Mouse (Mus musculus) MEL-GATA-1-ER (cell line): ENCODE data around the gene Faf2.
A peak's percentile ranks its signal among the peaks of the same experiment; 100 is the strongest.
"Not testable (repeated sequence)": the region's sequence is repeated elsewhere in the genome, so short reads cannot be mapped to it uniquely, and the experiment has no call there.

ENCODE experiments used
- DNase-seq: peaks from one replicate; pipeline ENCODE4 v3.0.0-alpha.2; 2012; ENCODE audit warnings: low read depth; ENCODE audit errors: extremely low read depth

Gene Faf2

DNA sequence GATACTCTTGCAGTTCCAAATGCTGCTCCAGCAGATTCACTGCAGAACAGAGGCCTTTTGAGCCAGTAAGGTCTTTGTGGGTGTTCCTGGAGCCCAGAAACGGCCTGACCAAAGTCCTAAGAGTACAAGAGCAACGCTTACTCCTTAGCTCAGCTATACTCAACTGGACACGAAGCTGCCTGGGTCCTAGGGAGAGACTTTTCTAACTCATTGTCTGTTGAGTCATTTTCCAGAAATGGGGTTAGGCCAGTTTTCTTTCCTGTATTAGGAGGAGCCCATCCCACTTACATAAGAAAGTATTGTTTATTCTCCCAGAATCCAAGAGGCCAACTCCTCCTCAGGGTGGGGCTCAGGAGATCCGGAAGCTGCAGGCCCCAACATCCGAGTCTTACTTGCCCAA is 16.2 kb upstream of the Faf2 start:
- DNase-seq = no peak

DNA sequence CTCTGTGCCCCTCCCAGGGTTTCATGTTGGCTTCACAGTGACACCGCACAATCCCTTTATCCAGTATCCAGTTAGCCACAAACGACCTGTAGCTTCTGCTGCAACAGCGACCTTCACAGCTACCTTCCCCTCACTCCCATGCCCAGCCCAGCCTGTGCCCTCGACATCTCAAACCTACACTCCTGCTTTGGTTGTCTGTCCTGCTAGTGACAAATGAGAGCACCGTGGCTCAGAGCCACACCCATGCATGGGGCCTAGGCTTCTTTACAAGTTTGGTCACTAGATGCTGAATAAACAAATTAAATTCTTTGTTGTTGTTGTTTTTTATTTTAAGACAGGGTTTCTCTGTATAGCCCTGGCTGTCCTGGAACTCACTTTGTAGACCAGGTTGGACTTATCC is 14.4 kb upstream of the Faf2 start:
- no peak for DNase-seq

DNA sequence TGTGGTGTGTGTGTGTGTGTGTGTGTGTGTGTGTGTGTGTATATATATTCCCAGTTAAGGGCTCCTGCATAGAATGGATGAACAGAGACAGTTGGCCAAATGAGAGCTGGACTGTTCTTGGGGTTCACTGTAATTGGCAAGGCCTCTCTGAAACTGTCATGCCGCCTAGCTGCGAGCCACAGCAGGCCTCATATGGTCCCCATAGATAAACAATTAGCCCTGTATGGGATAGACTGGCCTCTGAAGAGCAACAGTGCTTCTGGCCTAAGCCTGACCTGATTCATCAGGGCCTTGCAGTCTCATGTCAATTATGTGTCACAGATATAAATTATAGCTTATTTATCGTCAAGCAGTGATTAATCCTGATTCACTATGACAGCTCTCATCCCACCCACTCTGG is 13.6 kb upstream of the Faf2 start:
- DNase-seq = no peak

DNA sequence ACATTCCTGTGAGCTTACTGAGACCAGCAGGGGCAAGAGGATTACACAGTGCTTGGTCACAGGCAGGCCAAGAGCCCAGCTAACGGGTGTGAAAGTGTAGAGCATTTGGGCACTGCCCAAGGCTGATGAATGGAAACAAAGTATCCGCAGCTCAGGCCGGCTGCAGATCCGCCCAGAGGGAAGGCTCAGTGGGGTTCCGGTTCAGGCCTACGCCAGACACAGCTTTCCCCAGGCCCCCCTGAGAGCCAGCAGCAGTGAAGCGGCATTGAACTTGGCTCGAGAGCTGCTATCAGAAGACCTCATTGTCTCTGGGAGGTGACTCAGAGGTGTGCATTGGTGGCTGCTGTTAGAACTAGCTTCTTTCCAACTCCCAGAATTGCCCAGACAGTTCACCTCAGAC is 12.9 kb upstream of the Faf2 start:
- no peak for DNase-seq

DNA sequence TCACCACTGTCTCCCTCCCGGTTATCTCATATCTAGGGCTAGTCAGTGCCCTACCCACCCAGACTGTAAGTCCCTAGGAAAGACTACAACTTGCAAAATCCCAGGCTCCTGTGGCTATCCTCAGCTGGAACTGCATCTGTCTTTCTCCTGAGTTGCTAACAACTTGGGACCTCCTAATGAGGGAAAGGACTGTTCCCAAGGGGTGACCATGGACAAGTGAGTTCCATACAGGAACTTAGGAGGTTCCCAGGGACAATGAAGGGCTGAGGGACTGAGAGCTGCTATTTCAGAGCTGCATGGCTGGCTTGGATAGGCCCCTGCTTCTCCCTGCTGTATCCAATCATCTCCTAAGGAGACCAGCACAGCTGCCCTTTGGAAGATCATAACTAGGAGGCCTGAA is 12.3 kb upstream of the Faf2 start:
- no peak for DNase-seq

DNA sequence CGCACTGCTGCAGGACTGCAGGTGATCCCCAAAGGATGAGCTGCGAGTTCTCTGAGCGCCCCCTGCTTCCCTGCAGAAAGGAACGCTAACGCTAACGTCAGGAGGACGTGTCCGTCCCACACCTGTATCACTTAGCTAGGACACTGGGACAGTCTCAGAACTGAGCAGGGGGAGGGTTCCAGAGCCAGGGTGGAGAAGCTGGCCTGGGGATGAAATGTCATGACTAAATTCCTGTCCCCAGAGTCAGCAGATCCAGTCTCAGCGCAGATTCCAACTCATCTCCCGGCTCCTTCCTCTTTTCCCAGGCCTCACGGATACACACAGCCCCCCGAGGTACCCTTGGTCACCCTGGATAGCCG is 11.0 kb upstream of the Faf2 start:
- DNase-seq = no peak

DNA sequence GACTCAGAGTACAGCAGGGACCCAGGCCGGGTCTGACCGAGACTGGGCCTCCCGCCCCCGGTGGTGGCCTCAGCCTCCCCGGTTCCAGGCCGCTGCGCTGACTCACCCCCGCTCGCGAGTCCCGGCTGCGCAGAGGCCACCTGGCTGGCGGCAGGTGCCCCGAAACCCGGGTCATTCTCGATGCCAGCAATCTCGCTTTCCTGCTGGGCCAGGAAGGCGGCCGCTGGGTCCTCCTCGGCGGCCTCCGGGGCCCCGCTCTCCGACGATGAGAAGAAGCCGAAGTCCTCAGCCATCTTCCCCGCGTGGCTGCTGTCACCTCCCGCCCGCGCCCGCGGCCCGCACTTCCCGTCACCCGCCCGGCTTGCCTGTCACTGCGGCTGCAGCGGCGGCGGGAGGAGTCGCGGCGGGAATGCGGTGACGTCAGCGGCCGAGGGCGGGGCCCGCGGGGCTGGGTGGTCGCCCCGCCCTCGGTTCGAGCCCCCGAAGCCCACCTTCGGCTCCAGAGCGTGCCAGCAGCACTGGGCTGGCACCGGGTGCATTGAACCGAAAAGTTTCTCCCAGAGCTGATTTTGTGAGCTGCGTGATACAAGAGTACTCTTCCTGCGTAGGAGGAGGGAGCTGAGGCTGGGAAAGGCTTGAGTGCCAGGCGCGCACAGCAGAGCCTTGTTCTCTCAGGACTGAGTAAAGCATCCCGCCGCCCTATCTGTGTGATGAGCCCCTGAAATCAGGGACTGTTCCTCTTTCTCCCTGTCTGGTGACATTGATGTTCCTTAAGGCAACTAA is 10.4 kb upstream of the Faf2 start, which contains the start of gene Cltb:
Gene Cltb, minus strand, starts transcription at position 373 of the 783 bp plus-strand sequence.
- DNase-seq = peak; percentile 50

DNA sequence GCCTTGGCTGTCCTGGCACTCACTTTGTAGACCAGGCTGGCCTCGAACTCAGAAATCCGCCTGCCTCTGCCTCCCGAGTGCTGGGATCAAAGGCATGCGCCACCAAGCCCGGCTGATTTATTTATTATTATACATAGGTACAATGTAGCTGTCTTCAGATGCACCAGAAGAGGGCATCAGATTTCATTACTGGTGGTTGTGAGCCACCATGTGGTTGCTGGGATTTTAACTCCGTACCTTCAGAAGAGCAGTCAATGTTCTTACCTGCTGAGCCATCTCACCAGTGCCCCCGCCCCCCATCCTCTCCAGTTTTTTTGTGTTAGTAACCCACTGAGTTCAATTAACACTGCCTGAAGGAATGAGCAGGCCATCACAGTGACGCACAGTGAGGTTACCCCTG is 8.4 kb upstream of the Faf2 start:
- not testable (repeated sequence) for DNase-seq

DNA sequence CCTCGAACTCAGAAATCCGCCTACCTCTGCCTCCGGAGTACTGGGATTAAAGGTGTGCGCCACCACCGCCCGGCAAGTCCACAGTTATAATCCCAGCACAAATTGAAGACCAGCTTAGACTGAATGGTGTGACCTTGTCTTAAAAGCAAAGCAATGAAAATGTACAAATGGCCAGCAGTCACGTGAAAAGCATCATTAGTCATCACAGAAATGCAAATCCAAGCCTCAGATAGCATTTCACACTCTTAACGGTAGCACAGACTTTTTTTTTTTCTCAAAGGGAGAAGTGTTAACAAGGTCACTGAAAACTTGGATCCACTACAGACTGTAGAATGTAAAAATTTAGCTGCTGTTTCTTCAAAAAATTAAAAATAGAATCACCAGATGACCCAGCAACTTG is 5.3 kb upstream of the Faf2 start:
- DNase-seq = no peak

DNA sequence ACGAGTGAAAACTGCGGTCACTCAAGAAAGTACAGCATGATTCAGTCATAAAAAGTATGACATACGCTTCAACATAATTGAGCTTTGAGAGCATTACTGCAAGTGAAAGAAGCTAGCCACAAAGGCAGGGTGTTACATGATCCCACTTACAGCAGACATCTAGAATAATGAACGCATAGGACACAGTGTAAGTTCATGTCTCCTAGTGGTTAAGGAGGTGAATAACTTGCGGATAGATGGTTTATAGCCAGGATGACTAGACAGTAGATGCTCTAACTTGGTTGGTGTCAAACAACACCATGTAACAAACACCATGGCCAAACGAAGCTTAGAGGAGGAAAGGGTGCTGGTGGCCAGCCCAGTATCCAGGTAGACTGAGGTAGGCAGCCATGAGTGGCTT is 4.6 kb upstream of the Faf2 start:
- DNase-seq = no peak

DNA sequence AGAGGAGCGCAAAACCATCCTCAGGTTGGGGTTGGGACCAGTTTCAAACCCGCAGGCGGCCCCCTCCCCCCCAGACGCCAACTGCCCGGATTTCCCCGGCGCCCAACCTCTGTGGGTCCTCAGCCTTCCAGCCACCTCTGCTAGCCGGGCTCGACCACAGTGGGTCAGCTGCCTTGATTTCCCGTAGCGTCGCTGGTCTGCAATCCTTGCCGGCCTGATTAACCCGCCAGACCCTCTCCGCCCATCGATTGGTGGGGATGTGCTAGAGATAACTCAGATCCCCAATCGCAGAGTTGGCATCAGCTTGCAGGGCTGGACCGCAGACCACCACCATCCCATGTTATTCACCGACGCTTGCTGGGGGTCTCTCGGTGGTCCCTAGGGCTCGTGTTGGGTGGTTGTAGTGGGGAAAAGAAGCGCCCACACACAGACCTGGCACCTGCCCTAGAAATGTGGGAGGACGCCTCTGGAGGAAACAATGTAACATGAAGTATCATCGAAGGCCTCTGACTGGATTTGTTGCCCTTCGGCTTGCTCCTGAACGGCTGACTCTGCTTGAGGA is 457 bp downstream of the Faf2 start:
- DNase-seq = no peak

DNA sequence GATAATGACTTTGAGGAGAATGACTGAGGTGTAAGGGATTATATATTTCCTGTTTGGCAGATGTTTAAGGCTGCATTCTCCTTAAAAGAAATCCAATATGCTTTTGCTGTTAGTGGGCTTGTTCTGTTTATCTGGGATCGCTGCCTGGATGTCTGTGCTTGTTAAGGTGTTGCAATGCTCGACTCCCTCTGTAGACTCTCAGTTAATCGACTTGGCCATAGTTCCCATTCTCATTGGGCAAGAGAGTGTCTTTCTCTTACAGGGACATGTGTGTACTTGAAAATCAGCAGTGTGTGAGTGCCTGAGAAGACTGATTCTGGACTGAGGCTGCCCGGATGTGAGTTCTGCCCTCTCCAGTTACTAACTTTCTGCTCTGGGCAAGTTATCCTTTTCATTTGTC is 7.5 kb downstream of the Faf2 start:
- no peak for DNase-seq

DNA sequence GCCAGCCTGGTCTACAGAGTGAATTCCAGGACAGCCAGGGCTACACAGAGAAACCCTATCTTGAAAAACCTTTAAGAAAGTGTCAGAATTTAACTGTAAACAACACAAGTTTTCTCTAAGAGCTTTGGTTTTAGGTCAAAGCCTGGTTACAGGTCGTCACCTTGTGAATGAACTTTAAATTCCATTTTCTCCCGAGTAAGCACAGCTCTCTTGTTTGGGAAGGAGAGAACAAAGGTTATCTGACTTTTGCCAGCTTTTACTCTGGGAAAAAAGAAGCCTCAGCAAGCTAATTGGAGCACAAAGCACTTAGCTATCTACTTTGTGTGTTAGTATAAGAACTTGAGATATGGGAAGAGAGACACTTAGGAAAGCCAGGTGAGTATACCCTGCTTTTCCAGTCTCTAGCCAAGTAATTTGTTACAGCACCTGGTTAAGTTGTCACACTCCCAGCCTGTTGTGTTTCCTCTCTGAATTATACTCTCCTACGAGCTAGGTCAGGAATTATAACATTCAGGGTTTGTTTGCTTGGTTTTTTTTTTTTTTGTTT is 11.2 kb downstream of the Faf2 start:
- no peak for DNase-seq

DNA sequence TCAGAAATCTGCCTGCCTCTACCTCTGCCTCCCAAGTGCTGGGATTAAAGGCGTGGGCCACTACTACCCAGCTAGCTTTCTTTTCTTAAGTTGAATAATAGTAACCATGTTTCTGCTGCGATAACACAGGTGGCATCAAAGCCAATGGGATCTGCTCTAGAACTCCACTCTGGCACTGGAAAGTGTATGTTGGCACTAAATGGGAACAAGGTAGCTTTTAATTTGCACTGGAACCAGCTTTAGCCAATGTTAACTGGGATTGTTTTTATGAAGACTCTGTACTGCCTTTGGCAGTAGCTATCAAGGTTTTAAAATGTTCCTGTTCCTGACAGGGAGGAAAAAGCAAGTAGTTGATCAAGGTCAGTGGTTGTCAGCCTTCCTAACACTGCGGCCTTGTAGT is 13.4 kb downstream of the Faf2 start:
- DNase-seq = no peak

DNA sequence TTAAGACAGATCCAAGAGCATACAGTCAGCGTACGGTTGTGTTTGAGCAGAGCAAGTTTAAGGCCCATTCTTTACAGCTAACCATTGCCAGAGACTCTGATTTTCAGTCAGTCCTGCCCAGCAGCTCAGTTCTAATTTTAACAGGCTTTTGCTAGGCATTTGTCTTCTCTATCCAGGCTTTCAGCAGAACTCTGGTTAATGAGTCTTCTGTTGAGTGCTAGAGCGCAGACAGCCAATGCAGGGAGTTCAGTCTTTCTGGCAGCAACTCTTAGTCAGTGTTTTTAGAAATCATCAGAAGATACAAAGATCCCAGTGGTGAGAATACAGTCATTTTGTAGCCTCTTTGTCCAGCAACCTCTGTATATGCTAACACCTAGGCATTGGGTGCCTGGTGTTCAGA is 28.9 kb downstream of the Faf2 start:
- no peak for DNase-seq

DNA sequence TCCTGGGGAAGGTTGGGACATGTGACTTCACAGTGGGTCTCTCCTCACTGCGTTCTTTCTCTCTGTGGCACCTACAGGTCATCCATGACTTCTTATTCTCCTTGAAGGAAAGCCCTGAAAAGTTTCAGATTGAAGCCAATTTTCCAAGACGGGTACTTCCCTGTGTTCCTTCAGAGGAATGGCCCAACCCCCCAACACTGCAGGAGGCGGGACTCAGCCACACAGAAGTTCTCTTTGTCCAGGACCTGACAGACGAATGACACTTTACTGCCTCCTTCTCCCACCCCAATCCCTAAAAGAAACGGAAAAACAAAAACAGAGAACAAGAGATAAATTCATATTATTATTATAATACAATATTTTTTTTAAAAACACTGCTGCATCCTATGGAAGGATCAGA is 39.3 kb downstream of the Faf2 start:
- DNase-seq = no peak

DNA sequence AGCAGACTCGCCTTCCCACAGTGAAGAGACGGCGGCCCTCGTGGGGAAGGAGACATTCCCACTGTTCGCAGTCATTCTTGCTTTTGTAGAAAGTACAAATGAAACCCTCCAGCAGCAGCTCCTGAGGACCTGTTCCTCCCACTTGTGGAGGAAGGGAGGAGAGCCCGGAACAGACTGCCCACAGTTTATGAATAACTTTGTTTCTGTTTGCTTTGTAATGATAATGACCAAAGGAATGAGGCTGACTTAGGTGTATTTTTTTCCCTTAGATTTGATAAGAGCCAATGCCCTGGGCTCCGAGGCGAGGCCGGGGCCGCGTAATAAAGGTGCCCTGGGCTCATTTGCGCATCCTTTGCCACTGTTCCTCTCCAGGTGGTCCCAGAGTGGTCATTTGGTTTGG is 39.8 kb downstream of the Faf2 start:
- no peak for DNase-seq

DNA sequence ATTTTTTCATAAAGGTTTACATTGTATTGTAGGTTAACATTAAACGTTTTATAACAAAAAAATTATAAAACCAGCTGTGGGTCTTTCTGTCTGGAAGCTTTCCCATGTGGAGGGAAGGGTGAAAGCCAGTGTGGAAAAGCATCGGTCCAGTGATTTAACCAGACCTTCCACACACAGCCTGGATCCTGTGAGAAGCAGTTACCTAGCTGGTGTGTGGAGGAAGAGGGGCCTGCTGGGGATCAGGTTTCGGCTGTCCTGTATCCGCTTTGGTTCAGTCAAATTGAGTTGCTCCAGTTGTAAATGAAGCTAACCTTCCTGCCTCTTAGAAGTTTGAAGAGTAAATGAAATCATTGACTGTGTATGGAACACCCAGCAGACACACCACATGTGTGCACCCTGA is 42.4 kb downstream of the Faf2 start:
- no peak for DNase-seq

DNA sequence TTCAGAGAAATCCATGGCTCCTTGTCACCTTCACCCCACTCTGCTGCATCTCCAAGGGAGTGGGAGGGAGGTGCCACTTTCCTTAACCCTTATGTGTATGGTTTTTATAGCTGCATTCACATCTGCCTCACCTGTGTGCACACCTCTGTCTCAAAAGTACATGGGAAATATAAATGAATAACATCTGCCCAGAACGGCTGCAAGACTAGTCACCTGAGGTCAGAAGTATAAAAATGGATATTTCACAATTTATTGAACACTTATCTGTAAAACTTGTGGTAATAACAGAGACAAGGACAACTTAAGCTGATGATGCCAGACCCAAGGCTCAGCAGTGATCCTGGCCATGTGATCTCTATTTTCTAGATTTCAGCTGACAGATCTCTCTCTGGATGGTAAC is 42.9 kb downstream of the Faf2 start:
- DNase-seq = no peak

DNA sequence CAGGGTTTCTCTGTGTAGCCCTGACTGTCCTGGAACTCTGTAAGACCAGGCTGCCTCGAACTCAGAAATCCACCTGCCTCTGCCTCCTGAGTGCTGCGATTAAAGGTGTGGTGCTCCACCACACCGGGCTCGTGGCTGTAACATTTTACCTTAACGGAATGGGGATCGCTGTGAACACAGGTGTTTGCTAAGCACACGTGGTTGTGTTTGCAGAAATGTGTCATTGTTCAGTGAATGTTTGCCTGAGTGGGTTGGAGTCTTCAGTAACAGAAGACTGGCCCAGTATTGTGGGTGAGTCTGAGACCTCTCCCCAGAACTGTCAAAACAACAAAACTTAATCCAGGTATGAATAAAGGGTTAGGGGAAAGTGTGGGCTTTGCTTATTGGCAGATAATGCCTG is 43.5 kb downstream of the Faf2 start:
- DNase-seq = no peak

DNA sequence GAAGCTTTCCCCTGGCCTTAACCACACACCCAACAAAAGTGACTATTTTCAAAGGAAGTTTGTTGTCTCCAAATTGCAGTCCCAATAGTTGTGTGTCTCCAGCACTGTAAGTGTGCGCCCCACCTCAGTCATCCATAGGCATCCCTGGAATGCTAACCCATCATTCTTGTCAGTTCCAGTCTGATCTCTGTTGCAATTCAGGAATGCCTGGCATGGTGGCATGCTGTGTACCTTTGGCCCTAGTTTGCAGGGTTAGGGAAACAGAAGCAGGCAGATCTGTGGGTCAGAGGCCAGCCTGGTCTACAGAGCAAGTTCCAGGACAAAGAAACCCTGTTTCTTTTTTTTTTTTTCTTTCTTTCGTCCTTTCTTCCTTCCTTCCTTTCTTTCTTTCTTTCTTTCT is 48.9 kb downstream of the Faf2 start:
- no peak for DNase-seq

DNA sequence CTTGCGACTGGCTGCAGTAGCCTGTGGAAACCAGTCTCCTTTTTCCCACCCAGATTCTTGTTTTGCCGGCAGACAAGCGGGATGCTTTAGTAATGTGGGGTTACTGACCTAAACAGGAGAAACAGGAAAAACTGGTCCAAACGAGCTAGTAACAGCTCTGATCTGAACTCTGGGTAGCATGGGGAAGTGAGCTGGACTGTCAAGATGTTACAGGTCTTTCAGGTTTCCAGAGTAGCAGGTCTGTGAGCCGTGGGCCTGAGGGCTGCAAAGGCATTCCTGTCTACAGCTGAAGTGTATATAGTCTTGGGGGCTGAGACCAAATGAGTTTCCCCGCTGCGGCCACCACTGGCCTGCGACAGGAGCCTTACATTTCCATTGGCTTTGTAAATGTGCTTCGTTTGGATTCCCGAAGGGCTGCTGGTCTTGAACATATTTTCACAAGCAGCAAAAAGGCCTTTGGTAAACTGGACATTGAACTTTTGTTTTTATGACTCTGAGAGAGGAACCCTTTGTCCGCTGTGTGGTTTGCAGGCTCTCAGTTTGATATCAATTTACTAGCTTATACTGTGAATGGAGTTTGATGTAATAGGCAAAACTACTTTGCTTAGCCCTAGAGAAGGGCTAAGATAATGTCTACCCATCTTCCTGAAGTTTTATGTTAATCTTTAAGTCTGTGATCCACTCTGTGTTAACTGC is 54.5 kb downstream of the Faf2 start:
- no peak for DNase-seq

DNA sequence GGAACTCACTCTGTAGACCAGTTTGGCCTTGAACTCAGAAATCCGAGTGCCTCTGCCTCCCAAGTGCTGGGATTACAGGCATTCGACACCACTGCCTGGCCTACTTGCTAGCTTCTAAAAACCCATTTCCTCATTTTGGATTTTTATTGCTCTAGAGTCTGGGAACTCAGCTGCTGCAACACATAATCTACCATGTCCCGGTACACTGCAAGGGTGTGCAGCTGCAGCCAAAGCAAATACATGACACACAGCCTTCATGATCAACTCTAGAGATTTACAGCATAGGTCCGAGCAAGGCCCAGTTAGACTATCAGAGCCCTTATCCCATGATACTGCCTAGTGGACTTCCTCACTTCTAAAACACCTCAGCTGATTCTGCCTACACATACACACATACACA is 56.7 kb downstream of the Faf2 start:
- no peak for DNase-seq
